Mouse (Mus musculus): Measurements from ENCODE around the gene Tma16.

Tma16 gene

GRCm38 (mm10) chr8:66486084-66486763, at the start of gene Tma16:
Tma16 (minus strand) TSS chr8:66486530.
- in situ Hi-C loops (cut with MseI, MboI): no loop called here

GRCm38 (mm10) chr8:66520576-66520975, 34.2 kb upstream of the Tma16 start:
- in situ Hi-C loops (cut with MseI, MboI): no loop called here

GRCm38 (mm10) chr8:66519149-66519548, 32.8 kb upstream of the Tma16 start:
- in situ Hi-C loops (cut with MseI, MboI): no loop called here

GRCm38 (mm10) chr8:66511537-66511936, 25.2 kb upstream of the Tma16 start, which contains the start of gene Tktl2:
Tktl2 (plus strand) TSS chr8:66511756.
- in situ Hi-C loops (cut with MseI, MboI): no loop called here

- in situ Hi-C loops (cut with MseI, MboI): no loop called here
These were observed 17.1 kb upstream of the Tma16 start for GRCm38 (mm10) chr8:66503381-66503780.

GRCm38 (mm10) chr8:66496998-66497577, 10.8 kb upstream of the Tma16 start:
- in situ Hi-C loops (cut with MseI, MboI): loop anchor here in 1 of 2 experiments (5.0 kb wide), 1 partner anchor 45 kb away; no protein-coding TSS in a partner anchor

GRCm38 (mm10) chr8:66495726-66496125, 9.4 kb upstream of the Tma16 start:
- in situ Hi-C loops (cut with MseI, MboI): loop anchor here in 1 of 2 experiments (5.0 kb wide), 1 partner anchor 43 kb away; no protein-coding TSS in a partner anchor

GRCm38 (mm10) chr8:66494496-66494895, 8.2 kb upstream of the Tma16 start:
- in situ Hi-C loops (cut with MseI, MboI): loop anchor here in 1 of 2 experiments (5.0 kb wide), 1 partner anchor 37 kb away; no protein-coding TSS in a partner anchor

GRCm38 (mm10) chr8:66490624-66491023, 4.3 kb upstream of the Tma16 start:
- in situ Hi-C loops (cut with MseI, MboI): loop anchor here in 1 of 2 experiments (5.0 kb wide), 1 partner anchor 33 kb away; no protein-coding TSS in a partner anchor

GRCm38 (mm10) chr8:66488556-66488955, 2.2 kb upstream of the Tma16 start:
- in situ Hi-C loops (cut with MseI, MboI): no loop called here

- in situ Hi-C loops (cut with MseI, MboI): no loop called here
These were observed 9.4 kb downstream of the Tma16 start for GRCm38 (mm10) chr8:66476880-66477279.

- in situ Hi-C loops (cut with MseI, MboI): no loop called here
These were observed 16.5 kb downstream of the Tma16 start for GRCm38 (mm10) chr8:66469821-66470220.

- in situ Hi-C loops (cut with MseI, MboI): loop anchor here in 1 of 2 experiments (5.0 kb wide), 1 partner anchor 35 kb away; no protein-coding TSS in a partner anchor
These were observed 29.3 kb downstream of the Tma16 start for GRCm38 (mm10) chr8:66457057-66457456.

GRCm38 (mm10) chr8:66450691-66451090, 35.6 kb downstream of the Tma16 start:
- in situ Hi-C loops (cut with MseI, MboI): loop anchor here in 1 of 2 experiments (5.0 kb wide), 1 partner anchor 47 kb away; no protein-coding TSS in a partner anchor

- in situ Hi-C loops (cut with MseI, MboI): loop anchor here (25.0 kb wide), 1 partner anchor 1308 kb away; the partner anchor contains the start of gene BC030870 (in 2 of the 2)
These were observed 41.0 kb downstream of the Tma16 start for GRCm38 (mm10) chr8:66445351-66445750.

GRCm38 (mm10) chr8:66444141-66444540, 42.2 kb downstream of the Tma16 start:
- in situ Hi-C loops (cut with MseI, MboI): loop anchor here (25.0 kb wide), 1 partner anchor 1307 kb away; the partner anchor contains the start of gene BC030870 (in 2 of the 2)

GRCm38 (mm10) chr8:66442778-66443177, 43.6 kb downstream of the Tma16 start:
- in situ Hi-C loops (cut with MseI, MboI): loop anchor here (25.0 kb wide), 1 partner anchor 1305 kb away; the partner anchor contains the start of gene BC030870 (in 2 of the 2)

GRCm38 (mm10) chr8:66441123-66441522, 45.2 kb downstream of the Tma16 start:
- in situ Hi-C loops (cut with MseI, MboI): loop anchor here (25.0 kb wide), 1 partner anchor 1304 kb away; the partner anchor contains the start of gene BC030870 (in 2 of the 2)

- in situ Hi-C loops (cut with MseI, MboI): loop anchor here (10.0 to 25.0 kb wide), 2 partner anchors 114 to 1301 kb away; partner anchors contain the start of gene BC030870 (in 2 of the 2)
These were observed 47.9 kb downstream of the Tma16 start for GRCm38 (mm10) chr8:66438468-66438867.

- in situ Hi-C loops (cut with MseI, MboI): loop anchor here (10.0 to 25.0 kb wide), 2 partner anchors 113 to 1301 kb away; partner anchors contain the start of gene BC030870 (in 2 of the 2)
These were observed 48.4 kb downstream of the Tma16 start for GRCm38 (mm10) chr8:66437929-66438328.

GRCm38 (mm10) chr8:66436804-66437203, 49.5 kb downstream of the Tma16 start:
- in situ Hi-C loops (cut with MseI, MboI): loop anchor here (10.0 to 25.0 kb wide), 2 partner anchors 112 to 1300 kb away; partner anchors contain the start of gene BC030870 (in 2 of the 2)

GRCm38 (mm10) chr8:66433577-66433976, 52.8 kb downstream of the Tma16 start:
- in situ Hi-C loops (cut with MseI, MboI): loop anchor here (10.0 to 25.0 kb wide), 2 partner anchors 109 to 1296 kb away; partner anchors contain the start of gene BC030870 (in 2 of the 2)
